Mouse (Mus musculus): ENCODE data around the gene Map4k3.
A peak's percentile ranks its signal among the peaks of the same experiment; 100 is the strongest.
"Not testable (repeated sequence)": the region's sequence is repeated elsewhere in the genome, so short reads cannot be mapped to it uniquely, and the experiment has no call there.

Gene Map4k3

GRCm38 (mm10) chr17:80728062-80728858, at the start of gene Map4k3:
Gene Map4k3, minus strand, starts transcription at chr17:80728485.
- DNase-seq (ENCODE audit: low spot score) = peak; percentile 88

GRCm38 (mm10) chr17:80777581-80777980, 49.3 kb upstream of the Map4k3 start:
- DNase-seq (ENCODE audit: low spot score) = no peak

GRCm38 (mm10) chr17:80775178-80775788, 47.0 kb upstream of the Map4k3 start:
- no peak for DNase-seq (ENCODE audit: low spot score)

- no peak for DNase-seq (ENCODE audit: low spot score)
Observed at GRCm38 (mm10) chr17:80772545-80773453, 44.5 kb upstream of the Map4k3 start.

- no peak for DNase-seq (ENCODE audit: low spot score)
Observed at GRCm38 (mm10) chr17:80770065-80770464, 41.8 kb upstream of the Map4k3 start.

GRCm38 (mm10) chr17:80765204-80765603, 36.9 kb upstream of the Map4k3 start:
- DNase-seq (ENCODE audit: low spot score) = no peak

- no peak for DNase-seq (ENCODE audit: low spot score)
Observed at GRCm38 (mm10) chr17:80763065-80763681, 34.9 kb upstream of the Map4k3 start.

- no peak for DNase-seq (ENCODE audit: low spot score)
Observed at GRCm38 (mm10) chr17:80762391-80763040, 34.2 kb upstream of the Map4k3 start.

GRCm38 (mm10) chr17:80761191-80761590, 32.9 kb upstream of the Map4k3 start:
- DNase-seq (ENCODE audit: low spot score) = not testable (repeated sequence)

GRCm38 (mm10) chr17:80760344-80761145, 32.3 kb upstream of the Map4k3 start:
- no peak for DNase-seq (ENCODE audit: low spot score)

- no peak for DNase-seq (ENCODE audit: low spot score)
Observed at GRCm38 (mm10) chr17:80756043-80756442, 27.8 kb upstream of the Map4k3 start.

GRCm38 (mm10) chr17:80755076-80755871, 27.0 kb upstream of the Map4k3 start:
- no peak for DNase-seq (ENCODE audit: low spot score)

- no peak for DNase-seq (ENCODE audit: low spot score)
Observed at GRCm38 (mm10) chr17:80754589-80754988, 26.3 kb upstream of the Map4k3 start.

- DNase-seq (ENCODE audit: low spot score) = no peak
Observed at GRCm38 (mm10) chr17:80752466-80752865, 24.2 kb upstream of the Map4k3 start.

GRCm38 (mm10) chr17:80739421-80739820, 11.1 kb upstream of the Map4k3 start:
- no peak for DNase-seq (ENCODE audit: low spot score)

GRCm38 (mm10) chr17:80734700-80735099, 6.4 kb upstream of the Map4k3 start:
- DNase-seq (ENCODE audit: low spot score) = no peak

- DNase-seq (ENCODE audit: low spot score) = no peak
Observed at GRCm38 (mm10) chr17:80733121-80733800, 5.0 kb upstream of the Map4k3 start.

GRCm38 (mm10) chr17:80732256-80732655, 4.0 kb upstream of the Map4k3 start:
- DNase-seq (ENCODE audit: low spot score) = no peak

- DNase-seq (ENCODE audit: low spot score) = not testable (repeated sequence)
Observed at GRCm38 (mm10) chr17:80730283-80730682, 2.0 kb upstream of the Map4k3 start.
